Mouse (Mus musculus) heart, embryonic 15.5 days (tissue): Measurements from ENCODE around the gene Tent5c. TPM values are rescaled to one million over a fixed set of nuclear protein-coding genes. Genes with fewer than 3 reads are reported as not detected.
"Not testable (repeated sequence)": the region's sequence is repeated elsewhere in the genome, so short reads cannot be mapped to it uniquely, and the experiment has no call there.

Experiments
- ATAC-seq: fragments of 200-750 bp; cut with Nextera tagmentation; replicated peaks from 2 replicates; pipeline ENCODE4 v1.8.0; 2017; ENCODE audit warnings: low read depth, moderate TSS enrichment; ENCODE audit not compliant: insufficient number of reproducible peaks, insufficient read depth, low FRiP score
- H3K27ac ChIP-seq: fragments of 300-500 bp; sonication (generic); 2 replicates; pipeline ENCODE4 v1.5.1; 2015; ENCODE audit warnings: mild to moderate bottlenecking, inconsistent platforms
- H3K27me3 ChIP-seq: fragments of 300-500 bp; sonication (generic); 2 replicates; pipeline ENCODE4 v1.6.1; 2015; ENCODE audit warnings: inconsistent platforms
- H3K36me3 ChIP-seq: fragments of 300-500 bp; sonication (generic); 2 replicates; pipeline ENCODE4 v1.6.1; 2015; ENCODE audit warnings: mild to moderate bottlenecking, inconsistent platforms
- H3K4me1 ChIP-seq: fragments of 300-500 bp; sonication (generic); replicated peaks from 2 replicates; pipeline ENCODE4 v1.6.1; 2015; ENCODE audit warnings: inconsistent platforms
- H3K4me2 ChIP-seq: fragments of 300-500 bp; sonication (generic); 2 replicates; pipeline ENCODE4 v1.6.1; 2015; ENCODE audit warnings: inconsistent platforms, mild to moderate bottlenecking, moderate library complexity
- H3K4me3 ChIP-seq: fragments of 300-500 bp; sonication (generic); 2 replicates; pipeline ENCODE4 v1.5.1; 2015; ENCODE audit warnings: mild to moderate bottlenecking, inconsistent platforms
- H3K9ac ChIP-seq: fragments of 300-500 bp; sonication (generic); 2 replicates; pipeline ENCODE4 v1.6.1; 2015; ENCODE audit warnings: mild to moderate bottlenecking, inconsistent platforms
- H3K9me3 ChIP-seq: fragments of 300-500 bp; sonication (generic); replicated peaks from 2 replicates; pipeline ENCODE4 v1.6.1; 2016; ENCODE audit warnings: inconsistent platforms
- WGBS: fragments of 180-500 bp; shearing (Covaris S2); methylation state at CpG from one replicate; pipeline ENCODE4 v1.1.7; 2015; ENCODE audit warnings: mixed read lengths; 5-methylcytosine and 5-hydroxymethylcytosine counted together
- polyA plus RNA-seq: library from polyadenylated mRNA; unstranded; fragments of >200 nt; fragmentation: Nextera tagmentation; extraction: Ambion mirVana; gene quantifications from 2 replicates; pipeline ENCODE4 v1.2.1, GENCODE M21; 2015

Tent5c gene
- polyA plus RNA-seq, 1 experiment from 2014 or later: 28.5 TPM

DNA sequence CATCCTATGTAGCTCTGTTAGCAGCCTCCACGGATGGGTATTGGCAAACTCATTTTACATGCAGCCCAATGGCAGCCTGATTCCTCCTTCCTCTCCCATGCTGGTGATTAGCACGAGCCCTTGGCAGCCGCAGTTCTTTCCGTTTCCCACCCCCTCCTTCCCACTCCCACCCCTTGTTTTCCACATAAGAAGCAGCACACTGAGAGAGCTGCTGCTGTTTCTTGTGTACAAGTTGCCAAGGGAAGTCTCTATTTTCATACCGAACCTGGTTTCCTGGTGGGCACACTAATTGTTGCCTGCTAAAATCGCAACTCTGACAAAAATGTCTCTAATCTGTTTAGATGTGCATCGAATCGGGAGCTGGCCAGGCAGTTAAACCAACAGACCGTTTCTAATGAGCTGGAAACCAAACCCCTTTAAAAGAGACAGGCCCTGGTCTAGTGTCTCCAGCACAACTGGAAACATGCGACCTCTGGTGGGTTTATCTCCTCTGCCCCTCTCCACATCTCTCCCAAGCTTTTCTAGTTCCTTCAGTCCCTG lies 71.3 kb downstream of the Tent5c start:
- H3K36me3 ChIP-seq: no peaks in the 10 kb centered on the region
- no peak overlapping the region for H3K4me3 ChIP-seq
- ATAC-seq: no peak
- H3K4me1 ChIP-seq: peaks cover 26% of the 10 kb centered on the region
- no peaks in the 10 kb centered on the region for H3K27me3 ChIP-seq
- H3K27ac ChIP-seq: no peak overlapping the region
- no peak overlapping the region for H3K4me2 ChIP-seq
- WGBS: 30% methylated on average over 10 of the region's 10 CpGs
- H3K9ac ChIP-seq: no peak overlapping the region
- no peaks in the 10 kb centered on the region for H3K9me3 ChIP-seq

DNA sequence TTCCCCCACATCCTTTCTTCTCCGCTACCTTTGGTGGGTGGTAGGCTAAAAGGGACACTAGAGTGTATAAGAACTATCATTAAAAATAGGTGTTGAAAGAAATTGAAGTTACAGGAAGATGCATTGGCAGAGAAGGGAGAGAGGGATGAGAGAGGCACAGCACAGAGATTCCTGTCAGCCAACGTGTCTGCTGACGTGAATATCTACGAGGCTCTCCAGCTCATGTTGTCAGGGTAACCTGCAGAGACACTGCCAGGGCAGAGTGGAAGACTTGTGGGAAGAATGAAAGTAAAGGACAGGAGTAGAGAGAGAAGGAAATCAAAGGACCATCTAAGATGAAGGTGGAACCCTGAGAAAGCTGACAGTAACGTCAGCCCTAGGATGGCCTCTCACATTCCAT lies 73.5 kb downstream of the Tent5c start:
- Histone ChIP-seq H3K27me3 (no peaks in the 10 kb centered on the region), H3K4me1 (peaks cover 26% of the 10 kb centered on the region), H3K9me3 (no peaks in the 10 kb centered on the region), H3K4me3 (no peak overlapping the region), H3K36me3 (no peaks in the 10 kb centered on the region), H3K27ac (no peak overlapping the region), H3K9ac (no peak overlapping the region), H3K4me2 (no peak overlapping the region)
- no peak for ATAC-seq
- WGBS: 49% methylated on average over 5 of the region's 5 CpGs

DNA sequence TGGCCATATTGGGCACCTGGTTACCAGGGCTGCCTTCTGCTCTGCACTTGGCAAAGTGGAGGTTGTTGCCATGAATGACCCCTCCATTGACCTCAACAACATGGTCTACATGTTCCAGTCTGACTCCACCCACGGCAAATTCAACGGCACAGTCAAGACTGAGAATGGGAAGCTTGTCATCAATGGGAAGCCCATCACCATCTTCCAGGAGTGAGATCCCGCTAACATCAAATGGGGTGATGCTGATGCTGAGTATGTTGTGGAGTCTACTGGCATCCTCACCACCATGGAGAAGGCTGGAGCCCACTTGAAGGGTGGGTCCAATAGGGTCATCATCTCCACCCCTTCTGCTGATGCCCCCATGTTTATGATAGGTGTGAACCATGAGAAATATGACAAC lies 75.5 kb downstream of the Tent5c start:
- H3K9me3 ChIP-seq, H3K27ac ChIP-seq, H3K4me3 ChIP-seq, H3K9ac ChIP-seq, H3K36me3 ChIP-seq, ATAC-seq, H3K4me2 ChIP-seq, H3K27me3 ChIP-seq: not testable (repeated sequence)
- H3K4me1 ChIP-seq: peaks cover 19% of the 10 kb centered on the region
- WGBS: 96% methylated on average over 3 of the region's 3 CpGs

DNA sequence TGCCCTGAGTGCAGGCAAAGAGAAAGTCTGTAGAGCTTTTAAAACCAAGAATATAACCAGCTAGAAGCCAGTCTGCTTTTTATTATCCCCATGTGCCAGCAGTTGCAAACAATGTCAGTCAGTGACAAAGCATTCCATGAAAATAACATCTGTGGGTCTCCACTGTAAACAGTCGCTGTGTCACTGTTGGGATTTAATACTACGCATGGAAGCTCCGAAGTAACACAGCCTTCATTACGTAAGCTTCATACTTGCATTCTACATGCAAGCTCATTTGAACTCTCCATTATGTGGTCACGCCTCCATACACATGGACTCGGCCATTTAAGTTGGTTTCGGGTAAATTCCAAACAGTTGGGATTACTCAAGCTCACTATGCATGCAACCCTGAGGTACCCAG lies 77.2 kb downstream of the Tent5c start:
- WGBS: 92% methylated on average over 7 of the region's 7 CpGs
- Histone ChIP-seq H3K9me3 (no peaks in the 10 kb centered on the region), H3K4me1 (0 out of 2 replicates have a peak, but pooled peaks cover 6% of the 10 kb centered on the region), H3K27ac (no peak overlapping the region), H3K27me3 (no peaks in the 10 kb centered on the region), H3K4me3 (no peak overlapping the region), H3K9ac (no peak overlapping the region), H3K4me2 (no peak overlapping the region), H3K36me3 (no peaks in the 10 kb centered on the region)
- no peak for ATAC-seq

DNA sequence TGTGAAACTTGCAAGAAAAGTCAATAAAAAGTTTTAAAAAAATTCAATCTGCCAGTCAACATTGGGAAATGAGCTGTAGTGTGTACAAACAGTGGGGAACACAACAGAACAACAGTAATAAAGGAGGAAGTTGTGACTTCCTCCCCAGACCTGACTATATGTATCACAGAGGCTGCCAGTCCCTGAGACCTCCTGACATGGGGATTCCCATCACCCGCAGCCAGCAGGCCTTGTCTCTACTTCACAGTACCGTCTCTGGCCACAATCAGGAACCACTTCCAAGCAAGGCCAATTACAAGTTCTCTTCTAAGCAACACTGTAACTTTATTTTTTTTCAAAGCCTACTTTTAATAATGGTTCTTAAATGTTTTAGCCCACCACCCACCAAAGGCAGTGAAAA lies 79.8 kb downstream of the Tent5c start:
- H3K27me3 ChIP-seq: no peaks in the 10 kb centered on the region
- H3K4me3 ChIP-seq: no peak overlapping the region
- no peak for ATAC-seq
- no peak overlapping the region for H3K27ac ChIP-seq
- H3K36me3 ChIP-seq: no peaks in the 10 kb centered on the region
- H3K4me2 ChIP-seq: no peak overlapping the region
- no peaks in the 10 kb centered on the region for H3K9me3 ChIP-seq
- 67% methylated on average over 2 of the region's 2 CpGs for WGBS
- no peak overlapping the region for H3K9ac ChIP-seq
- H3K4me1 ChIP-seq: no peaks in the 10 kb centered on the region

DNA sequence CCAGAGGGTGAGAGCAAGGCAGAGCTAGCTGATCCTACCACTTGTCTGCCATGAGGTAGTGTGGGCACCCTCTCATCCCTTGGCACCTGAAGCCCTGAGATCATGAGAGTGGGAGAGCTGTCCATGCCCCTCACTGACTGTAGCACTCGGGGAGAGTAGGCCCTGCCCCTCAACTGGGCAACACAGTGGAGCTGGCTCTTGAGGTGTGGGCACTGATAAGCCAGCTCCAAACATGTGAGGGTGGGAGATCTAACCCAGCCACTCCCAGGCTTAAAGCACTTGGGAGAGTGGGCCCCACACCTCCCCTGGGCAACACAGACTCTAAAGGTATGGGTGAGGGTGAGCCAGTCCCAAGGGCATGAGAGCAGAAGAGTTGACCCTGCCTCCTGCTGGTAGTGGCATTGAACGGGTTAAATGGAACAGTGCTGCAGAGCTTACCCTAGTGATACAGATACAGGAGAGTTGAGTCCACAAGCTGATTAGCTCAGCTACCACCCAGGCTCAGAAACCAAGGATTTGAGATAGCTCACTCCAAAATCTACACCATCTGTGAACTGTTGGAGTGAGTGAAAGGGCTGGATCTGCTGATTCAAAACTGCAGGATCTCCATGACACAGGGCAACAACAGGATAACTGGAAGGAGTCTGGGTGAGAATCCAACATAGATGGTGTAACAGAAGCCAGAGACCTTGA lies 80.6 kb downstream of the Tent5c start:
- Histone ChIP-seq H3K9me3 (no peaks in the 10 kb centered on the region), H3K4me1 (no peaks in the 10 kb centered on the region), H3K4me3 (no peak overlapping the region), H3K27ac (no peak overlapping the region), H3K27me3 (no peaks in the 10 kb centered on the region), H3K4me2 (no peak overlapping the region), H3K9ac (no peak overlapping the region), H3K36me3 (no peaks in the 10 kb centered on the region)
- WGBS: 53% methylated on average over 2 of the region's 2 CpGs
- ATAC-seq: no peak

DNA sequence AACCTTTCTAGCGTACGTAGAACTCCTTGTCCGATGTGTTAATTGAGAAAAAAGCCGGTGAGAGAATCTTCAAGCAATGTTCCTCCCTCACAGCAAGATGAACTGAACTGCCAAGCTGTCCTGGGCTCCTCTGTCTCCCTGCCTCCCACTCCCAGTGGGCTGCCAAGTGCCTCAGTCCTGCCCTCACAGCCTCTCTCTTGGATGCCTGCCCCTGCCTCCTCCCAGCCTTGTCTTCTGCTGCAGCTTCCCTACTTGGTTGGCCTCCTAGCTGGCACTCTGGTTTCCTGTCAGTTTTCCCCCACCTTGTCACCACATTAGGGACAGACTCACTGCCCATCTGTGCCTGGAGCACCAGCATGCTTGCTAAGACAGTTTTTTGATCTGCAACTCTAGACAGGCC lies 86.5 kb downstream of the Tent5c start:
- H3K36me3 ChIP-seq: no peaks in the 10 kb centered on the region
- no peaks in the 10 kb centered on the region for H3K9me3 ChIP-seq
- no peaks in the 10 kb centered on the region for H3K4me1 ChIP-seq
- no peak overlapping the region for H3K9ac ChIP-seq
- no peak overlapping the region for H3K4me2 ChIP-seq
- H3K4me3 ChIP-seq: no peak overlapping the region
- H3K27me3 ChIP-seq: no peaks in the 10 kb centered on the region
- H3K27ac ChIP-seq: no peak overlapping the region
- WGBS: 75% methylated on average over 4 of the region's 4 CpGs
- no peak for ATAC-seq

Other genes starting within 250 kb of the Tent5c start
- gene Man1a2, start 196.2 kb upstream of the Tent5c start, polyA plus RNA-seq: 51.2 and 53.1 TPM in 2 replicates